Mouse (Mus musculus): ENCODE results near the gene Gadd45b.

The Gadd45b gene

DNA sequence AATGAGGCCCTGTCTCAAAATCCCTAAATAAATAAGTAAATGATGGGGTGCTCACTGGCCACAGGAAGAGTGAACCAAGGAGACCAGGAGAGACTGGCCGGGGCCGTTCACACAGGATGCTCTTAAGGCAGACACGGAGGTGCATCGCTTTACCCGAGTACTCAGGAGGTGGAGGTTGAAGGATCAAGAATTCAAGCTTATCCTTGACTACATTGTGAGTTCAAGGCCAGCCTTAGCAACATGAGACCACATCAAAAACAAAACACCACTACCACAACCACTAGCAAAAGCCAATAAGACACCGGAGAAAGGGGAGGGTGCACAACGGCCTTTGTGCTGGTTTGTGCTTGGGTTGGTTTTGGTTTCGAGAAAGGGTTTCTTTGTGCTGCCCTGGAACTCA is 26.5 kb downstream of the Gadd45b start:
- no peak for DNase-seq (ENCODE audit: low read depth, low spot score)

DNA sequence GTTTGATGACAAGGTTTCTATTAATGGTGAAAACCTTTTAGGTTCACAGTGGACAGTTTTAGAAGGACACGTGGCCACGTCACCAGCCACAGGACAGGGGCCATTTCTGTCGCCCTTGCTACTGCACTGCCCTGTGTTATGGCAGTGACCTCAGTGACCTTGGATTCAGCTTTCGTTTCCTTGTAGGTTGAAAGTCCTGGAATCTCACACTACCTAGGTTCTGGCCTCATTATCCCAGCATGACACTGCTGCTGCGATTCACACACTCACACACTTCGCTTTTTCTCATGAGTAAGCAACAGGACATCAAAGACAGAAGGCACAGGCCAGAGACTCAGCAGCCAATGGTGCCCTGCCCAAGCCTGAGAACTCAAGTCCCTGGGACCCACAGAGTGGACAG is 27.0 kb downstream of the Gadd45b start:
- no peak for DNase-seq (ENCODE audit: low read depth, low spot score)

DNA sequence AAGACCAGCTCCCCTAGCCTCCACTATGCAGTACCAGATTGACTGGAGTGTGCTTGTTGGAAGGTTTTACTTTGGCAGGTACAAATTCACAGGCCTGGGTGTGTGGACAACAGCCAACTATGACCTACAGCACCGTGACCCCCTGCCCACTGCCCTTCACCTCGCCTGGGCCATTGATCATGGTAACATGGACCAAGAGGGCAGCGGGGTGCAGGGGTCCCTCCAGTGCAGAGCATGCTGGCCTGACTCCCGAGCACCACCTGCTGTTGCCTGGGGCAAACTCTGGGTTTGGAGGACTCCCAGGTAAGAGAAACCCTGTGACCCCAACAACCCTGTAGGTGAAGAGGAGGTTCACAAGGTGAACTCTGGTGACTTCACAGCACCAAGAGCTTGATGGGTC is 27.9 kb downstream of the Gadd45b start:
- DNase-seq (ENCODE audit: low read depth, low spot score), result no peak

DNA sequence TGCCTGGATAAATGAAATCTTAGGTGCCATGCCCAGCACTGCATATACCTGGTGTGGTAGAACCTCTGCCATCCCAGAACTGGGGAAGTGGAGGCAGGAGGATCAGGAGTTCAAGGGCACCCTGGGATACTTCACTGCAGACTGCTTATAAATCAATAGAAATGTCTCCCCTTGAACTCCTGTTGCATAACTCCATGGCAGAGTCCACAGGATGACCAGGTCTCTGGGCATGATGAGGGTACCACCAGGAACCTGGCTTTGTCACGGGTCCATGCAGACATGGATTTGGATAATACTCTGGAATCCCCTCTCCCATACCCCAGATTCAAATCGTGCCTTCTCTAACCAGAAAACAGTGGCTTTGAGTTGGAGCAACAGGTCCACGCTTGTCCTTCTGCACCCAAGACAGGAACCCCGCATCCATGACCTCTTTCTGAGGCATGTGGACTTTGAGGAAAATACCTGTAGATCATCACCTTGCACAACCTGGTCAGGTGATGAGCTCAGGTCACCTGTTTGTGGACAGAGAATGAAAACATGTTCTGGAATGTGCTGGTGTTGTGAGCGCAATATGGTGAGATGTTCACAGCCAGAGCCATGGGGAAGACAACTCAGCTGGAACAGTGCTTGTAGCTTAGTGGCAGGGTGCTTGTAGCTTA is 29.2 kb downstream of the Gadd45b start:
- no peak for DNase-seq (ENCODE audit: low read depth, low spot score)

DNA sequence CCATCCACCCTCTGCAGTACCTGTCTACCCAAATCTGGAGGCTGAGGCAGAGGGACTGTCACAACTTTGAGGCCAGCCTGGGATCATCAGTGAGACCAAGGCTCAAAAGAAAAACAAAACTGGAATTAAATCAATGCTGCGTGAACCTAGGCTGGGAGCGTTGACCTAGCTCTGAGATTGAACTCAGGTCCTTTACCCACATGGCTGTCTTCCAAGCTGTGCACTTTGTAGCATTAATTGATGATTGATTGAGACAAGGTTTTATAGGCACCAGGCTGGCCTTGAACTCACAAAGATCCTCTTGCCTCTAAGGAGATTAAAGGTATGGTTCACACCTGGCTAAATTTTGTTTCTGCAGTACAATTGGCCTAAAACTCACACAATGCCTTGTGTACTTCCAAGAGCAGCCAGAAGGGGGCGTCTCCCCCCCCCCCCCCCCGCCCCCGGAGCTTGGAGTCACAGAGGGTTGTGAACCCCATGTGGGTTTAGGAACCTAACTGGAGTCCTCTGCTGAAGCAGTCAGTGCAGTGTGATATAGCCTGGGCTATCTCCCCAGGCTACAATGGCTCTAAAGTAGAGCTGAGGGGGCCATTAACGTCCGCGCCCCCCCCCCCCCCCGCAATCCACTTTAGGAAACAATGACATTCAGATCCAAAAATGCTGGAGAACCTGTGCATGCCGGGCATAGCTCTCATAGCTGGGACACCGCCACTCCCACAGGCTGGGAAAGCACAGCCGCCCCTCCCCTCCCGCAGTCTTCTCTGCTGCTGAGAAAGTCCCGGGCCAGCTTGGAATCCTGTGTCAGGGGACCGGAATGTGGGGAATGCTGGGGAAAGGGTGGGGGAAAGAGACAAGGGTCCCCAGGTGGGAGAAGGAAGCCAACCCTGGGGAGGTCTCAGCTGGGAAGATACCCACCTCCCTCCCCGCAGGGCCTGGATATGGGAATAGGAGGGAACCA is 31.0 kb downstream of the Gadd45b start:
- DNase-seq (ENCODE audit: low read depth, low spot score), result no peak

DNA sequence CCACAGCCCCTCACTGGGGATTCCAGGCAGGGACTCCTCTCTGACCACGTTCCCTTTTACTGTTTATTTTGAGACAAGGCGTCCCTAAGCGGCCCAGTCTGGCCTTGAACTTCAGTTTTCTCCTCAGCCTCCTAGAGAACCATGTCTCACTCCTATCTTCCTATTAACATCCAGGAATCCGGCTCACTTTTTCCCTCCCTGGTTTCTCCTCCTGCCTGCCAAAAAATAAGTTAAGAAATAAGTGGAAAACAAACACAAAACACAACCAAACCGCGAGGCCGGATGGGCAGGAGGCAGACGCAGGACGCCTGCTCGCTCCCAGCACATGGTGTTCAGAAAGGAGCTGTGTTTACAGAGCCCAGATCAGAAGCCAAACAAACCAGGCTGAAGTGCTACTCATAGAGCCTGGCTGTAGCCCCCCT is 32.2 kb downstream of the Gadd45b start:
- DNase-seq (ENCODE audit: low read depth, low spot score), result no peak

DNA sequence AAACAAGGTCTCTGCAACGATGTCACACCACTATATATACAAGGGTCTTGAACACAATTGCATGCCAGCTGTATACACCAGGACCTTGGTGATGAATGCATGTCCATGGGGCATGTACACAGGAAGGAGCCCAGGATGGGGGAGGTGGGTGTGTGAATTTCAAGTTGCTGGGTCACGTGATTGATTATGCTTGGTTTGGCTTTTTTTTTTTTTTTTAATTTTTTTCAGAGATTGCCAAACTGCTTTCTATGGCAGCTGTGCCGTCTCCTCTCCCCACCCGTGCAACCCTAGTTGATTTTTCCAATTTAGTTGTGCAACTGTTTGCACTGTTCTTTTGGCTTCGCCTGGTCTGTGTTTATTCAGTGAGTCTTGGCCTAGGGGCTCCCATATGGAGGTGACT is 32.7 kb downstream of the Gadd45b start:
- no peak for DNase-seq (ENCODE audit: low read depth, low spot score)

DNA sequence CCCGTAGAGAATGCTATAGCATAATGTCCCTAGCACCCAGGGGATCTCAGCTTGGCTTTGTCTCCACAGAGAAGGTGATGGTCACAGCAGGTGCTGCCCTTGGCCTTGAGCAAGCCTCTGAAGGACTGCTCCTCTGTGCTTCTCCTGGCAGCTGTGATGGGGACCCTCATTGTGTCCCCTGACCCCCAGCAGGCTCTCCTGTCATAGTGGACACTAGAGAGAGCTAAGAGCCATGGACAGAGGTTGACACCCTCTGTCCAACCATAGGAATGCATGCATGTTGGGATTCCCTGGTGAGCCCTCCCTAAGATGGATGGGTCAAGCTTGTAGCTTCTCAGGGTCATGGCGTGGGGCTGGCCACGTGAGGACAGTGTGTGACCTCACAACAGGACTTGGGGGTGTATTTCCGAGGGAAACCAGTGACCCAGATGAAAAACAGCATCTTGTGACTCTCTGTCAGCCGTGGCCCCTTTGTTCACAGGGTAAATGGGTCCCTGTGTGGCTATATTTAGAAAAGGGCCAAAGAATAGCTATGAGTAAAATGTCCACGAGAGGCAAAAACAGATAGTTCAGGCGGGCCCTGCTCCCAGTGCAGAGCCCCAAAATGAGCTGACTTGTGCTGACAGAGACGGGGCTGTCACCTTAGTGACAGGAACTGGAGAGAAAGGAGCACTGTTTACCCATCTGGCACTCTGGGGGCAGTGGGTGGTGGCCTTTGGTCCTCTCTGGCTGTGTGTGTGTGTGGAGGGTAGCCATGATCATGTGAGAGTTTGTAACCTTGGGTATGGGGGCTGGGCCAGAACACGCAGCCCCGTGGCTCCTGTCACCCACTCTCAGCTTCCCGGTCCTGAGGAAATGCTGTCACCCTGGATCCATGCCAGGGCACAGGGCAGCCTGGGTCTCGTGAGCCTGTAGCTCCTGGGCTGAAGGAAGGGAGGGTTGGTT is 33.4 kb downstream of the Gadd45b start:
- DNase-seq (ENCODE audit: low read depth, low spot score), result no peak

DNA sequence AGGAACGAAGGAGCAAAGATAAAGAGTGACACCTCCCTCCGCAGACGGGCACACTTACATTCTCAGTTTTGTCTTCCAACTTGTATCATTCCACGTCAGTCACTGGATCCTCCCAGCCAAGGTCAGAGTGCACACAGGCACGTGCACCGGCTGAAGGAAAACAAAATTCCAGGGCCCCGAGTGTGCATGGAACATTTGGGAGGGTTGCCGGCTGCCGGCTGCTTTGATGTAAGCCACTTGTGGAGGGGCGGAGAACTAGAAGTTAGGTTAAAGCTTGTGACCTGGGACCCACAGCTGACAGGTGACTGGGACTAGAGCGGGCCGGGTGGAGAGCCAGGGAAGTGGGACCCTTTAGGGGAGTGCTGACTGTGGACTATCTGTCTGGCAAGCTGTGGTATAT is 36.4 kb downstream of the Gadd45b start:
- no peak for DNase-seq (ENCODE audit: low read depth, low spot score)

DNA sequence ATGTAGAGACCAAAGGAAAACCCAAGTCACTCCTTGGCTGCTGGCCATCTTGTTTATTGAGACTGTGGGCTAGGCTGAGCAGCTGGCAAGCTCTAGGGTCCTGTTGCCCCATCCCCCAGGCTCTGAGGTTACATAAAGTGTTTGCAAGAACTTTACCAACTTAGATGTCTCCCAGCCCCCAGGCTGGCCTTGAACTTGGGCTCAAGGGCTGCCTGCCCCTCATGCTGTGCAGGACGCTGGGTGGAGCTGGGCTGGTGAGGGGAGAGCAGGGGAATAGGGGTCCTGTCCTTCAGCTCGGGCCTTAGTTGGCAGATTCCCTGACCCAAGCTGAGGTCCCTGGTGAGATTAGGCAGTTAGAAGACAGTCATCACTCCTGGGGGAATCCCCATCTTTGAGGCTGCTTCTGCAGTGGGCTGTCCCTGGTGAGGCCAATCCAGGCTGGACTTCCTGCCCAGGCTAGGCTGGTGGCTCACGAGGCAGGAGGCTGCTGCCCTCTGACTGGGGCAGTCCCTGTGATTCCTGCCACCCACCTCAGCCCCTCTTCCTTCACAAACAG is 37.3 kb downstream of the Gadd45b start:
- DNase-seq (ENCODE audit: low read depth, low spot score), result no peak

DNA sequence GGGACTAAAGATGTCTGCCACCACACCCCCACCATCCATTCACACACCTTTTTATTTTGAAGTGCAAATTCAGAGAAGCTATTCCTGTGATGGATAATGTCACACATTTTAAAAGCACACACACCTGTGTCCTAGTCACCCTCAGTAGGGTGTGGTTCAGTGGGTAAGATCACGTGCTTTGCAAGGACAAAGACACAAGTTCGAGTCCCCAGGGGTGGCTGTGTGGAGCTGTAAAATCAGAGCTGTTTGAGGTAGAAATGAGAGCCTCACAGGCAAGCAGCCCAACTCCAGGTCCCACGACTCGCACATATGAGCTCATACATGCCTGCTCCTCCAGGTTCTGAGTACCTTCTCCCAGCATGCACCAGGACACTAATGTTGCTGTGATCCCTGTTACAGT is 38.2 kb downstream of the Gadd45b start:
- DNase-seq (ENCODE audit: low read depth, low spot score), result no peak

DNA sequence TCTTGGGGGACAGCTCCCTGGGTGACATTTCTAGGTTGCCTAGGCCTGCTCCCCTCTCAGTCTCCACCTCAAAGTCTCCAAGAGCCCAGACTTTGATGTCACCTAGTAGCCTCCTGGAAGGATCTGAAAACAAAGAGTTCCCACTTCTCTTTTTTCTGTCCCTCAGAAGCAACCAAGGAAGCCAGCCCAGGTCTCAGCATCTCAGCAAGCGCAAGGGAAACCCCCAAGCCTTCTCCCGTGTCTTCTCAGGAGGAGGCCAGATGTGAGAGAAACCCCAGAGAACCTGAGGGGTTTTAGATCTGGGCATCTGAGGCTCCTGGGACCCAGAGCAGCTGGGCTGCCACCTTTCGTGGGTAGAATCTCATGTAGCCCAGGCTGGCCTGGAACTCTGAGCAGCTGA is 39.4 kb downstream of the Gadd45b start:
- DNase-seq (ENCODE audit: low read depth, low spot score), result no peak

DNA sequence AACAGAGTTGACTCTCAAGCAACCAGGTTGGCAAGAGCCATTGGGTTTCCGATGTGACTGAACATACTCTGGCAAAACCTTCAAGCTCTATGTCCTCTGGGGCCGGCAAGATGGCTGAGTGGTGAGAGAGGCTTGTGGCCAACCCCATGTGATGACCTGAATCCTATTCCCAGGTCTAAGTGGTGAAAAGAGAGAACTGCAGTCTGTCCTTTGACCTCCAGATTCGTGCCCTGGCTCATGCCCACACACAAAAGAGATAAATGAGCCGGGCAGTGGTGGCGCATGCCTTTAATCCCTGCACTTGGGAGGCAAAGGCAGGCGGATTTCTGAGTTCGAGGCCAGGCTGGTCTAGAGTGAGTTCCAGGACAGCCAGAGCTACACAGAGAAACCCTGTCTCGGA is 40.3 kb downstream of the Gadd45b start:
- DNase-seq (ENCODE audit: low read depth, low spot score), result no peak

DNA sequence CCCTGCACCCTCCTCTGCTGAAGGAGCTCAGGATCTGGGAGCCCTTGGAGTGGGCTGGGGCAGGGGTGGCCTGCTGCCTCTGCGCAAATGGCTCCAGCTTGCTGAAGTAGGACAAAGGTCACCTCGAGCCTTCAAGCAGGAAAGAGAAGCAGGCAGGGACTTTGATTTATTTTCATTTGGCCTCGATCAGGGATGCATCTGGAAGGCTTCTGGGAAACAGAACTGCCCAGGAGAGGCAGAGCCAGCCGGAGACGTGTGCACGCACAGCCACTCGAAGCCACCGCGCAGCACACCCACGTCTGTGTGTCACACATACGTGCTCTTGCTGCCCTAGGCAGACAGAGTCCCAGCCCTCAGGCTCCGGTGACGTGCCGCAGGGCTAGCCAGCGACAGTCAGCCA is 41.7 kb downstream of the Gadd45b start:
- no peak for DNase-seq (ENCODE audit: low read depth, low spot score)

DNA sequence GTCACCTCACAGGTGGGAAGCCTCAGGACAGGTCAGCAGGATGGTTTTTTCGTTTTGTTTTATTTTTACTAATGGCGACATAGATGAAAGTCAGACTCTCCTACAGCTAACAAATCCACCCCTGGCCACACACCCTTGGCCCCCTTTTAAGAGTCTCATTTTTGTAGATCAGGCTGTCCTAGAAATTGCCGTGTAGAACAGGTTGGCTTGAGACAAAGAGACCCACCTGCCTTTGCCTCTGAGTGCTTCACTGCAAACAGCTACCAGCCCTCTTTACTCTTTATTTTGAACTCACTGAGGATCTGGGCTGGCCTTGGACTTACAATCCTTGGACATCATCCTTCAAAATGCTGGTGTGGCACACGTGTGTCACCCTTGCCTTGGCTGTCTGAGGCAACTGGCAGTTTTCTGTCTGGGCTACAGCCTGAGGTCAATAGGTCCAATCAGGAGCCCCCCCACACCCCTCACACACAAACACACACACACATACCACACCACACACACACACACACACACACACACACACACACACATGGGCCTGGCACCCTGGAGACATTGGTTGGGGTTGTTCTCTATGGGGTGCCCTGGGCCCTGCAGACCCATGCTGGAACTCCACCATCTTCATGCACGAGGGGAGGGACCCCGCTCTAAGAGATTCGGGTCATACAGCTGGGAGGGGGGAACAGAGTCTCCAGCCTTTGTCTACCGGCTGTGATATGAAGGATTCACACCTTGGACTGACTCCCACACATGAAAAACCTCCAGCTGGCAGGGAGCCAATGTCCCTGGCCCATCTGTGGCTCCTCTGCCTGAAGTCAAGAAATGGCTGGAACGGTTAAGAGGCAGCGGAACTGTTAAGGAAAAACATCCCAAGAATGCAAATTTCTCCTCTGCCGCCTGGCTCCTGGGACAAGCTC is 42.5 kb downstream of the Gadd45b start:
- no peak for DNase-seq (ENCODE audit: low read depth, low spot score)

DNA sequence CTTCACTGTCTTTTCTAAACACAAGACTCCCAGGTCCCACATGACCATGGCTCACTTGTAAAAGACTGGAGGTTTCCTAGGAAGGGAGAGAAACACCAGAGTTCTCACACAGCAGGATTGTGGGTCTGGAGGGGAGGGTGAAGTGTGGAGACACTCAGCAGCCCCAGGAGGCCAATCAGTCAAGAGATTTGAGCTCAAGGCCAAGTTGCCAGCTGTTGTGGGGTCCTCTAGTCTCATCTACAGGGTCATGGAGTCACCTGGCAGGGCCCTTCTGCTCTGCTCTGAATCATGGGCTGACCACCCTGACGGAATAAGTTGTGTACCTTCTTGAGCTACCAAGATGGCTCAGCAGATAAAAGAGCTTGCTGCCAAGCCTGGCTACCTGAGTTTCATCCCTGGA is 43.8 kb downstream of the Gadd45b start:
- DNase-seq (ENCODE audit: low read depth, low spot score), result no peak

DNA sequence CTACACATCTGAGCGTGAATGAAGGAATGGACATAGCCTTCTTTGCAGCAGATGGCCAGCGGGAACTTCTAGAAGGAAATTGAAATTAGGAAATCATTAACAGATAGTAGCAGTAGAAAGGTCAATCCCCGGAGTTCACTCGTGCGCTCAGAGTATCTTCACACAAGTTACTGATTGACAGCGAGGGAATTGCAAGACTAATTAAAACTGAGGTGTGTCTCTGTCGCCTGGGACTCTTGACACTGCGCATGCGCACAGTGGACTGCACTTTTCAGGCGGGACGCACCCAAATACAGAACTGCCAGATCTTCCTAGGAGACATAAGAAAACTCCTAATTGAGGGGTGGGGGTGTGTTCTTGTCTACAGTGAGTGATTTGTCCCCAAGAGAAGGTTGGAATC is 45.6 kb downstream of the Gadd45b start:
- no peak for DNase-seq (ENCODE audit: low read depth, low spot score)

DNA sequence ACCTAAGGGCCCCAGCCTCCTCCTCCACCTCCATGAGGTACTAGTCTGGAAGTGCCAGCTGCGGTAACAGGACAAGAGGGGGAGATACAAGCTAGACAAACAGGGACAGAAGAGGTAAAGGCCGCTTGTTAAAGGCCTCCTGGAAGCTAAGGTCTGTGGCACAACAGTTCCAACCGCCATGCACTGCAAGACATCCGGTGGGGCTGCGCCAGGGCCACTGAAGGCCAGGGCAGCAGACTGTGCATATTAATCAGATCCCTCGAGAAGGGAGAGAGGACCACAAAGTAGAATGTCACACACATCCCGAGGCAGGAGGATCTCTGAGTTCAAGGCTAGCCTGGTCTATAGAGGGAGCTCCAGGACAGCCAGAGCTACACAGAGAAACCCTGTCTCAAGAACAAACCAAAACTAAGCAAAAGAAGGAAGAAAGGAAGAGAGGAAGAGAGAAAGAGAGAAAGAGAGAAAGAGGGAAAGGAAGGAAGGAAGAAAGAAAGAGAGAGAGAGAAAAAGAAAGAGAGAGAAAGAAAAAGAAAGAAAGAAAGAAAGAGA is 51.8 kb downstream of the Gadd45b start:
- DNase-seq (ENCODE audit: low read depth, low spot score), result no peak
